Mouse (Mus musculus): Measurements from ENCODE around the gene Trpm4. TPM values are rescaled to one million over a fixed set of nuclear protein-coding genes. Genes with fewer than 3 reads are reported as not detected.

Trpm4 gene
- polyA plus RNA-seq, 1 experiment from 2014 or later: 21.9 TPM

DNA sequence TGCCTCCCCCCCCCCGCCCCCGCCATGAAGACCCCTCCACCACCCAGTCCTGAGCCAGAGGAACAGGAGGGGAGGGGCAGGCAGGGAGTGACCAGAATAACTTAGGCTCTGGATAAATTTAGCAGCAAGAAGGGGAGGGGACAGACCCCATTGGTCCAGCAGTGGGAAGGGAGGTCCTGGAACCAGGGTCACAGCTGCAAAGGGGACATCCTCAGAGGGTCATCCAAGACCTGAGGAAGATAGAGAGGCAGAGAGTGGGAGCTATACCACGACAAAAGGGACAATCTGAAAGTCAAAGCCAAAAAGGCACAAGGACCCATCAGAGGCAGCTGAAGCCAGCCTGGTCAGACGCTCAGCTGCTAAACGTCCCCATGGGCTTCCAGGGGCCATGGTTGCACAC is 1.5 kb upstream of the Trpm4 start, which contains the start of gene Hrc:
Gene Hrc, plus strand, starts transcription at position 235 of the 400 bp plus-strand sequence.
- H3K4me3 ChIP-seq (ENCODE audit: low read depth, low read length): no peak within 1 kb of the TSS
- no peaks in the 10 kb centered on the region for H3K27me3 ChIP-seq (replicated peaks; ENCODE audit: insufficient read depth, low read length)
- H3K9me3 ChIP-seq (ENCODE audit: low read length): no peaks in the 10 kb centered on the region
- no peaks in the 10 kb centered on the region for H3K36me3 ChIP-seq (ENCODE audit: insufficient read depth, low read length)
- ATAC-seq (no peak), DNase-seq (ENCODE audit: low spot score) (peak; percentile 22)
- peak within 1 kb of the TSS; percentile 78; the same call in 1 of the 2 replicates for H3K4me2 ChIP-seq (replicated peaks; ENCODE audit: low read depth, low read length)
- WGBS: 26% methylated on average over 5 of the region's 5 CpGs
- H3K4me1 ChIP-seq (ENCODE audit: insufficient read depth, low read depth, low read length): peaks cover 8% of the 10 kb centered on the region; the same call in 1 of the 2 replicates
- no peak within 1 kb of the TSS for H3K27ac ChIP-seq (ENCODE audit: low read length)
- TF ChIP-seq EP300 (IDR thresholded peaks at IDR 0.05): no peak
- TF ChIP-seq CTCF (IDR thresholded peaks at IDR 0.05): no peak
- no peak within 1 kb of the TSS for H3K9ac ChIP-seq (replicated peaks; ENCODE audit: low read depth)

DNA sequence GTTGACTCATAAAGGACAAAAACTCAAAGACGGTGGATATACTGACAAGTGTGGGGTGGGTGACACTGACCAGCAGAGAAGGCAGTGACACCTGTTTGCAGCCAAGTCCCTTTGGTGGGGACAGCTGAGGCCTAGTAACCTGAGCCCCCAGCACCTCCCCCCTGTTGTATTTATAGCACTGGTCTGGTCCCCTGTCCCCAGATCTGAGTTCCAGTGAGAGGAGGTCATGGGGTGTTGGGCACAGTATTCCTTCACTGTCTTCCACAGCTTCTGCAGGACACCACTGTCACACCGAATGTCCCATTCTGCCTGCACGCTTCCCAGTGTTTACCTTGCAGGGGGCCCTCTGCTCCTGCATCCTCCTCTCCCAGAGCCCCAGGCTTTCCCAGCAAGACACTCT is 1.0 kb upstream of the Trpm4 start:
- Histone ChIP-seq H3K9ac (replicated peaks; ENCODE audit: low read depth) (no peak overlapping the region), H3K36me3 (ENCODE audit: insufficient read depth, low read length) (no peaks in the 10 kb centered on the region), H3K27me3 (replicated peaks; ENCODE audit: insufficient read depth, low read length) (no peaks in the 10 kb centered on the region), H3K27ac (ENCODE audit: low read length) (no peak overlapping the region), H3K4me1 (ENCODE audit: insufficient read depth, low read depth, low read length) (peaks cover 4% of the 10 kb centered on the region; the same call in 1 of the 2 replicates), H3K9me3 (ENCODE audit: low read length) (no peaks in the 10 kb centered on the region), H3K4me3 (ENCODE audit: low read depth, low read length) (no peak overlapping the region), H3K4me2 (replicated peaks; ENCODE audit: low read depth, low read length) (no peak overlapping the region)
- no peak for ATAC-seq
- WGBS: 26% methylated on average over 3 of the region's 3 CpGs
- no peak for TF ChIP-seq EP300 (IDR thresholded peaks at IDR 0.05)
- TF ChIP-seq CTCF (IDR thresholded peaks at IDR 0.05): no peak
- DNase-seq (ENCODE audit: low spot score): no peak

DNA sequence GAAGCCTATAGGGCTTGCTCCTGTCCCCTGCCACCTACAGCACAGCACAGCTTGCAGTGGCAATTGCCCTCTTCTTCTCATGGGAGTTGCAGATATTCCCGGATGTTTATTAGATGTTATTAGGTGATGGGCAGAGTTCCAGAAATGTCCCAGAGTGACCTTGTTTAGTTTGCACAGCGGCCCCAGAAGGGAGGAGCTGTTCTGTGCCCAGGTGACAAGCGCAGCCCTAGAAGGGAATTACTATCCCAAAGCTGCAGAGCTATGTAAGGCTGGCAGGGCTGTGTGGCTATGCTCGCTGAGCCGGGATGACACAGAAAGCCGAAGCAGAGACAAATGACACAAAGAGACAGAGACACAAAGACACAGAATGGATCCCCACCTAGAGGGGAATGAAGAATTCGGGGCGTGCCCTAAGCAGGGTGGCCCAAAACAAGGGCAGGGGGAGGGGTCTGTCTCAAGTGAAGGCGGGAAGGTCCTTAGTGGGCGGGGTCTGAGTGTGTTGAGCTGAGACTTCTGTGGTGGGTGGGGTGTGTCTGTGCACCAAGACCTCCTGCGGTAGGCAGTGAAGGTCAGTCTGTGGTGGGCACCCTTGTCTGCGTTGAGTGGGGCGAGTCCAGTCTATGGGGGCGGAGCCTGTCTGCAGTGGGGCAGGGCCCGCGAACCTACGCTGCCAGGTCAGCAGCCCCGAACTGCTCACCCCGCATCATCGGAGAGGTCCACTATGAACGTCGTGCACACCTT is 725 bp downstream of the Trpm4 start:
- peak; percentile 11; the same call in 1 of the 2 replicates for TF ChIP-seq CTCF (IDR thresholded peaks at IDR 0.05)
- 0 out of 2 replicates have a peak, but pooled peaks have one; percentile 25 for TF ChIP-seq EP300 (IDR thresholded peaks at IDR 0.05)
- peak overlapping the region; percentile 41 for H3K9ac ChIP-seq (replicated peaks; ENCODE audit: low read depth)
- peak overlapping the region; percentile 91 for H3K27ac ChIP-seq (ENCODE audit: low read length)
- H3K4me1 ChIP-seq (ENCODE audit: insufficient read depth, low read depth, low read length): 0 out of 2 replicates have a peak, but pooled peaks cover 4% of the 10 kb centered on the region
- H3K9me3 ChIP-seq (ENCODE audit: low read length): no peaks in the 10 kb centered on the region
- H3K27me3 ChIP-seq (replicated peaks; ENCODE audit: insufficient read depth, low read length): no peaks in the 10 kb centered on the region
- WGBS: 2% methylated on average over 22 of the region's 22 CpGs
- peak overlapping the region; percentile 71 for H3K4me3 ChIP-seq (ENCODE audit: low read depth, low read length)
- peaks cover 3% of the 10 kb centered on the region; the same call in 1 of the 2 replicates for H3K36me3 ChIP-seq (ENCODE audit: insufficient read depth, low read length)
- DNase-seq (ENCODE audit: low spot score) (peak; percentile 74), ATAC-seq (peak; percentile 70)
- H3K4me2 ChIP-seq (replicated peaks; ENCODE audit: low read depth, low read length): peak overlapping the region; percentile 78

DNA sequence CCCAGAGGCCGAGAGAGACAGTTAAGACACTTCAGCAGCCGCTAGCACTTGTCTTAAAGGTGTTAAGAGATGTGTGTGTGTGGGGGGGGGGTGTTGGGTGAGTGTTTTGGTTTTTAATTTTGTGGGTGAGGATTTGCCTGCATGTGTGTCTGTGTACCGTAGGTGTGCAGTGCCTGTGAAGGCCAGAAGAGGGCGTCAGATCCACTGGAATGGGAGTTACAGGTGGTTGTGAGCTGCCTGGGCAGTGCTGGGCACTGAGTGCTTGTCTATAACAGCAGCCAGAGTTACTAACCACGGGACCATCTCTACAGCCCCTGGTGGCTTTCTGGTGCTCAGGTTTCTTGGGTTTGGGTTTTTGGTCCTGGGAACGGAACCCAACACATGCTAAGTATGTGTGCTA is 2.1 kb downstream of the Trpm4 start:
- no peak for ATAC-seq
- DNase-seq (ENCODE audit: low spot score): no peak
- 78% methylated on average over 6 of the region's 6 CpGs for WGBS

DNA sequence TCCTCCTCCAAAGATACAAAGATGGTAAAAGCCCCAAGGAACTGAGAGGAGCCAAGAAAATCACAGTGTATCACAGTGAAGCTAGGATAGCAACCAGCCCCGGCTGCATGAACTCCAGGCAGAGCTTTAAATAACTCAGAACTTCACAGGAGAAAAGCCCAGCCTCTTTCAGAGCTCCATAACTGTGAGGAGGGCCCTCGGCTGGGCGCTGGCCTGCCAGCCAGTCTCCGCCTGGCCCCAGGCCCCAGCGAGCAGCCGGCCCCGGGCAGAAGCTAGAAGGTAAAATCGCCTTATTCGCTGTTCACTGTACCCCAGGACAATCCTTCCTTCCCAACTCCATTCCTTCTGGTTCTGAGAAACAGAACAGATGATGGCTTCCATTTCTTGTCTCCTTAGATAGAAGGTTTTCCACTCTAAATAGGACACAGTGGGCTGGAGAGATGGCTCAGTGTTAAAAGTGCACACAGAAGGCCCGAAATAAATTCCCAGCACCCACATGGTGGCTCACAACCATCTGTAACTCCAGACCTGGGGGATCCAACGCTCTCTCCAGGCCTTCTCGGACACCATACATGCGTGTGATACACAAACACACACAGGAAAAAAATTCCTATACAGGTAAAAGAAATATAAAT is 4.6 kb downstream of the Trpm4 start:
- ATAC-seq (no peak), DNase-seq (ENCODE audit: low spot score) (no peak)
- no peak overlapping the region for H3K4me3 ChIP-seq (ENCODE audit: low read depth, low read length)
- H3K27me3 ChIP-seq (replicated peaks; ENCODE audit: insufficient read depth, low read length): no peaks in the 10 kb centered on the region
- peaks cover 8% of the 10 kb centered on the region; the same call in 1 of the 2 replicates for H3K36me3 ChIP-seq (ENCODE audit: insufficient read depth, low read length)
- H3K9me3 ChIP-seq (ENCODE audit: low read length): no peaks in the 10 kb centered on the region
- TF ChIP-seq EP300 (IDR thresholded peaks at IDR 0.05) (no peak), CTCF (IDR thresholded peaks at IDR 0.05) (no peak)
- WGBS: 82% methylated on average over 13 of the region's 13 CpGs
- no peak overlapping the region for H3K9ac ChIP-seq (replicated peaks; ENCODE audit: low read depth)
- H3K27ac ChIP-seq (ENCODE audit: low read length): no peak overlapping the region
- H3K4me1 ChIP-seq (ENCODE audit: insufficient read depth, low read depth, low read length): 0 out of 2 replicates have a peak, but pooled peaks cover 4% of the 10 kb centered on the region
- no peak overlapping the region for H3K4me2 ChIP-seq (replicated peaks; ENCODE audit: low read depth, low read length)

More for the DNA sequence above, 2.1 kb downstream of the Trpm4 start:
- H3K9me3 ChIP-seq (ENCODE audit: low read length): no peaks in the 10 kb centered on the region
- H3K27ac ChIP-seq (ENCODE audit: low read length): no peak overlapping the region
- peaks cover 6% of the 10 kb centered on the region; the same call in 1 of the 2 replicates for H3K36me3 ChIP-seq (ENCODE audit: insufficient read depth, low read length)
- H3K4me2 ChIP-seq (replicated peaks; ENCODE audit: low read depth, low read length): no peak overlapping the region
- 0 out of 2 replicates have a peak, but pooled peaks cover 4% of the 10 kb centered on the region for H3K4me1 ChIP-seq (ENCODE audit: insufficient read depth, low read depth, low read length)
- no peak overlapping the region for H3K4me3 ChIP-seq (ENCODE audit: low read depth, low read length)
- H3K27me3 ChIP-seq (replicated peaks; ENCODE audit: insufficient read depth, low read length): no peaks in the 10 kb centered on the region
- H3K9ac ChIP-seq (replicated peaks; ENCODE audit: low read depth): no peak overlapping the region
- peak; percentile 44 for TF ChIP-seq CTCF (IDR thresholded peaks at IDR 0.05)
- TF ChIP-seq EP300 (IDR thresholded peaks at IDR 0.05): no peak

DNA sequence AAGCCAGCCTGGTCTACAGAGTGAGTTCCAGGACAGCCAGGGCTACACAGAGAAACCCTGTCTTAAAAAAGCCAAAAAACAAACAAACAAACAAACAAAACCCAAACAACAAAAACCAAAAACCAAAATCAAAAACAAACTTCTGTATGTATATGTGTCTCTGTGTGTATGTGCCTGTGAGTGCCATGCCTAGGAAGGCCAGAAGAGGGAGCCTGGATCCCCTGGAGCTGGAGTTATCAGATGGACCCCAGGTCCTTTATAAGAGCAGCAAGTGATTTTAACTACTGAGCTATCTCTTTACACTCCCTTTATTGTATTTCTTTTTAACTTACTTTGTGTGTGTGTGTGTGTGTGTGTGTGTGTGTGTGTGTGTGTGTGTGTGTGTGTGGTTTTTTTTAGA is 7.8 kb downstream of the Trpm4 start:
- Histone ChIP-seq H3K4me2 (replicated peaks; ENCODE audit: low read depth, low read length) (no peak overlapping the region), H3K9ac (replicated peaks; ENCODE audit: low read depth) (no peak overlapping the region), H3K36me3 (ENCODE audit: insufficient read depth, low read length) (peaks cover 11% of the 10 kb centered on the region; the same call in 1 of the 2 replicates), H3K4me1 (ENCODE audit: insufficient read depth, low read depth, low read length) (no peaks in the 10 kb centered on the region), H3K4me3 (ENCODE audit: low read depth, low read length) (no peak overlapping the region), H3K27me3 (replicated peaks; ENCODE audit: insufficient read depth, low read length) (no peaks in the 10 kb centered on the region), H3K9me3 (ENCODE audit: low read length) (no peaks in the 10 kb centered on the region), H3K27ac (ENCODE audit: low read length) (no peak overlapping the region)
- DNase-seq (ENCODE audit: low spot score) (no peak), ATAC-seq (no peak)
- TF ChIP-seq EP300 (IDR thresholded peaks at IDR 0.05) (no peak), CTCF (IDR thresholded peaks at IDR 0.05) (peak; percentile 34; the same call in 1 of the 2 replicates)

Data from lung, postnatal 0 days (tissue).